Mouse (Mus musculus) embryonic stem cell, embryonic (primary cell): ENCODE results near the gene Wasf3.
"Not testable (repeated sequence)": the region's sequence is repeated elsewhere in the genome, so short reads cannot be mapped to it uniquely, and the experiment has no call there.

Experiments used
- CTCF ChIA-PET, 4 experiments: fragments of 300-600 bp in 2 of 4; fragments of 350-600 bp in 2 of 4; sonication (Branson Sonifier 250); formaldehyde crosslinking; loops; one replicate each; lab custom pipeline; 2022; ENCODE audit warnings: inconsistent platforms in 2 of 4; lab: Charles Lee
- POLR2A ChIA-PET, 4 experiments: fragments of 300-600 bp in 2 of 4; fragments of 350-600 bp in 2 of 4; sonication (Branson Sonifier 250); formaldehyde crosslinking; loops; one replicate each; lab custom pipeline; 2022; ENCODE audit warnings: antibody characterized with exemption in 4 of 4, inconsistent platforms in 1 of 4; lab: Charles Lee

Wasf3 gene

GRCm38 (mm10) chr5:146471821-146472220 lies 87.0 kb downstream of the Wasf3 start:
- CTCF ChIA-PET, result no interaction called here

GRCm38 (mm10) chr5:146479564-146479963 lies 94.8 kb downstream of the Wasf3 start:
- CTCF ChIA-PET, POLR2A ChIA-PET: not testable (repeated sequence)

More at GRCm38 (mm10) chr5:146471821-146472220, 87.0 kb downstream of the Wasf3 start:
- POLR2A ChIA-PET, result interaction anchor here in 1 of 4 experiments (0.7 kb wide), 1 partner anchor 88 kb away, joined by 4 read pairs; no protein-coding TSS in a partner anchor

GRCm38 (mm10) chr5:146481665-146482064 lies 96.9 kb downstream of the Wasf3 start, which contains the start of gene Gm6408:
Gm6408 (plus strand) TSS chr5:146481965.
- POLR2A ChIA-PET, result not testable (repeated sequence)

GRCm38 (mm10) chr5:146488959-146489358 lies 104.2 kb downstream of the Wasf3 start:
- POLR2A ChIA-PET, CTCF ChIA-PET: not testable (repeated sequence)

More at GRCm38 (mm10) chr5:146481665-146482064, 96.9 kb downstream of the Wasf3 start, which contains the start of gene Gm6408:
- CTCF ChIA-PET, result not testable (repeated sequence)

GRCm38 (mm10) chr5:146491063-146491462 lies 106.3 kb downstream of the Wasf3 start, which contains the start of gene Gm6370:
Gm6370 (plus strand) TSS chr5:146491363.
- POLR2A ChIA-PET, CTCF ChIA-PET: not testable (repeated sequence)

GRCm38 (mm10) chr5:146502099-146502498 lies 117.3 kb downstream of the Wasf3 start, which contains the start of gene 4930449I24Rik:
4930449I24Rik (plus strand) TSS chr5:146502399.
- CTCF ChIA-PET, POLR2A ChIA-PET: not testable (repeated sequence)

- POLR2A ChIA-PET, CTCF ChIA-PET: not testable (repeated sequence)
Measured at GRCm38 (mm10) chr5:146513823-146514222, 129.0 kb downstream of the Wasf3 start, which contains the start of gene Gm3402. Gm3402 (plus strand) TSS chr5:146514123.
